Mouse (Mus musculus): ENCODE data around the gene Gm13285. TPM values are rescaled to one million over a fixed set of nuclear protein-coding genes. Genes with fewer than 3 reads are reported as not detected.
A peak's percentile ranks its signal among the peaks of the same experiment; 100 is the strongest.
"Not testable (repeated sequence)": the region's sequence is repeated elsewhere in the genome, so short reads cannot be mapped to it uniquely, and the experiment has no call there.

Gene Gm13285
- total and polyA plus RNA-seq, 3 experiments: 0.14 TPM; not detected in 2

DNA sequence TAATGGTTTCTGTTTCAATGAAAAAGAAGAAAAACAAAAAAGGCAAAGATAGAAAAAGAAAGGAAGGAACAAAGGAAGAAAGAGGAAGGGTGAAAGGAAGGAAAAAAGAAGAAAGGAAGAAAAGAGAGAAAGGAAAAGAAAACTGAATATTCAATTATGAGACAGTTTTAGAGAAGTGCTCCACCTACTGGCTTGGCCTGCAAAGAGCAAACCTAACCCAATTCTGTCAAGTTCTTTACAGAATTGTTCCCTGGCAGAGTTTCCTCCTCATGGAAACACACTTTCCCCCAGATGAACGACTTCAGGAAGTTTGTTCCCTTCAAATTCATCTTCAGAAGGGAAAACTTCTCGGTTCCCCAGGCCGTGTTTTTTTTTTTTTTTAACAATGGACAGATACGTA lies 23.5 kb downstream of the Gm13285 start:
- Histone ChIP-seq H3K9ac (ENCODE audit: control insufficient read depth, low read depth, low read length, poor library complexity, severe bottlenecking) (no peak overlapping the region), H3K4me3 (ENCODE audit: control insufficient read depth in 1 of 2, insufficient read depth in 1 of 2, low read depth in 2 of 2, low read length in 2 of 2) (no peak overlapping the region), H3K79me2 (ENCODE audit: control insufficient read depth, insufficient read depth, low read length, poor library complexity) (no peaks in the 10 kb centered on the region), H3K27me3 (ENCODE audit: control insufficient read depth in 1 of 2, insufficient read depth in 2 of 2, low read length in 2 of 2) (peaks cover 0 to 8% of the 10 kb centered on the region in 2 experiments; a peak in 3 of 4 replicates), H3K9me3 (replicated peaks; ENCODE audit: insufficient read depth, low read length) (no peaks in the 10 kb centered on the region), H3K4me1 (ENCODE audit: control insufficient read depth in 1 of 2, insufficient read depth in 2 of 2, low read length in 2 of 2) (no peaks in the 10 kb centered on the region), H3K27ac (ENCODE audit: control insufficient read depth, low read depth, low read length) (no peak overlapping the region), H3K36me3 (ENCODE audit: control insufficient read depth in 1 of 2, insufficient read depth in 2 of 2, low read length in 2 of 2) (no peaks in the 10 kb centered on the region)
- DNase-seq (ENCODE audit: low read depth, low spot score): peak; percentile 15
- TF ChIP-seq SIN3A (IDR thresholded peaks at IDR 0.05; ENCODE audit: low read length) (no peak), CTCF (IDR thresholded peaks at IDR 0.05 in 2 of 3, conservative IDR thresholded peaks at IDR 0.05 in 1 of 3; ENCODE audit: control insufficient read depth in 1 of 3, insufficient read depth in 1 of 3, low read depth in 2 of 3, low read length in 3 of 3, poor library complexity in 1 of 3, severe bottlenecking in 1 of 3) (peak in 2 of 3 experiments; percentile 52 to 55; a peak in 4 of 6 replicates)

DNA sequence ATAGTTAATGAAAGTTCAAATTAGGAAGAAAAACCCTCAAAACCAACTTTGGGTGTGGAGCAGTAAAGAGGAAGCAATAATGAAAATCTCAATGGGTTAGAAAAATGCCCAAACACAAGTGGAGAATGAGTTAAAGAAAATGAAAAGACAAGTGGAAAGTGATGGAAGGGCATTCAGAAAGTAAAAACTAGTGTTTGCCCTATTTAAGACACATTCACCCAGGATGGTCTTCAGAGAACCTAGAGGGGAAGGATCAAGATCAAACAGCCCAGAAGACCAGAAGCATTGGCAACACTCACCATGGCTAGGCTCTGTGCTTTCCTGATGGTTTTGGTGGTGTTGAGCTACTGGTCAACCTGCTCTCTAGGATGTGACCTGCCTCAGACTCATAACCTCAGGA lies 27.7 kb downstream of the Gm13285 start, which contains the start of gene Ifna6:
Gene Ifna6 (plus strand): TSS at position 301 of the 400 bp plus-strand sequence.
- H3K27ac ChIP-seq (ENCODE audit: control insufficient read depth, low read depth, low read length); H3K9ac ChIP-seq (ENCODE audit: control insufficient read depth, low read depth, low read length, poor library complexity, severe bottlenecking); H3K9me3 ChIP-seq (replicated peaks; ENCODE audit: insufficient read depth, low read length); H3K4me1 ChIP-seq (ENCODE audit: control insufficient read depth in 1 of 2, insufficient read depth in 2 of 2, low read length in 2 of 2); H3K79me2 ChIP-seq (ENCODE audit: control insufficient read depth, insufficient read depth, low read length, poor library complexity); H3K27me3 ChIP-seq (ENCODE audit: control insufficient read depth in 1 of 2, insufficient read depth in 2 of 2, low read length in 2 of 2); DNase-seq (ENCODE audit: low read depth, low spot score); H3K4me3 ChIP-seq (ENCODE audit: control insufficient read depth in 1 of 2, insufficient read depth in 1 of 2, low read depth in 2 of 2, low read length in 2 of 2); H3K36me3 ChIP-seq (ENCODE audit: control insufficient read depth in 1 of 2, insufficient read depth in 2 of 2, low read length in 2 of 2): not testable (repeated sequence)

DNA sequence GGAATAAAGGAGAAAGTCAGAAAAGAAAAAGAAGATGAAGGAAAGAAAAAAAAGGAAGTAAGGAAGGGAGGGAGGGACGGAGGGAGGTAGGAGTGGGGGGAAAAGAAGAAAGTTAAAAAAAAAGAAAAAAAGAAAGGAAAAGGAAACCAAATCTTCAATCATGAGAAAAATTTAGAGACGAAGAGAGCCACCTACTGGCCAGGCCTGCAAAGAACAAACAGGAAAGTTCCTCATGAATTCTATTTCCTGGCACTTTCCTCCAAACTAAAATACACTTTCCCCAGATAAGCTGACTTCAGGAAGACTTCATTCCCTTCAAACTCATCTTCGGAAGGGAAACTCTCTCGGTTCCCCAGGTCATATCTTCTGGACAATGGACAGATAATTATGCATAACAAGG lies 31.1 kb downstream of the Gm13285 start:
- Histone ChIP-seq H3K79me2 (ENCODE audit: control insufficient read depth, insufficient read depth, low read length, poor library complexity) (no peaks in the 10 kb centered on the region), H3K4me1 (ENCODE audit: control insufficient read depth in 1 of 2, insufficient read depth in 2 of 2, low read length in 2 of 2) (no peaks in the 10 kb centered on the region), H3K9ac (ENCODE audit: control insufficient read depth, low read depth, low read length, poor library complexity, severe bottlenecking) (no peak overlapping the region), H3K36me3 (ENCODE audit: control insufficient read depth in 1 of 2, insufficient read depth in 2 of 2, low read length in 2 of 2) (no peaks in the 10 kb centered on the region), H3K27me3 (ENCODE audit: control insufficient read depth in 1 of 2, insufficient read depth in 2 of 2, low read length in 2 of 2) (peaks cover 5 to 11% of the 10 kb centered on the region in 2 experiments), H3K4me3 (ENCODE audit: control insufficient read depth in 1 of 2, insufficient read depth in 1 of 2, low read depth in 2 of 2, low read length in 2 of 2) (no peak overlapping the region), H3K27ac (ENCODE audit: control insufficient read depth, low read depth, low read length) (no peak overlapping the region), H3K9me3 (replicated peaks; ENCODE audit: insufficient read depth, low read length) (no peaks in the 10 kb centered on the region)
- TF ChIP-seq ZNF384 (IDR thresholded peaks at IDR 0.05; ENCODE audit: low read depth, low read length) (peak; percentile 83), ETS1 (IDR thresholded peaks at IDR 0.05; ENCODE audit: low read depth, low read length) (0 out of 2 replicates have a peak, but pooled peaks have one; percentile 9), RAD21 (IDR thresholded peaks at IDR 0.05; ENCODE audit: low read depth, low read length) (peak; percentile 38), SMC3 (IDR thresholded peaks at IDR 0.05; ENCODE audit: low read depth, low read length) (peak; percentile 27), CTCF (IDR thresholded peaks at IDR 0.05 in 2 of 3, conservative IDR thresholded peaks at IDR 0.05 in 1 of 3; ENCODE audit: control insufficient read depth in 1 of 3, insufficient read depth in 1 of 3, low read depth in 2 of 3, low read length in 3 of 3, poor library complexity in 1 of 3, severe bottlenecking in 1 of 3) (peak in 2 of 3 experiments; percentile 57 to 76; a peak in 4 of 6 replicates), JUND (IDR thresholded peaks at IDR 0.05; ENCODE audit: low read depth, low read length) (peak; percentile 50; the same call in 1 of the 2 replicates), ZMIZ1 (IDR thresholded peaks at IDR 0.05; ENCODE audit: low read depth, low read length) (no peak), GATA1 (IDR thresholded peaks at IDR 0.05; ENCODE audit: low read depth, low read length) (no peak)
- DNase-seq (ENCODE audit: low read depth, low spot score): peak; percentile 48

DNA sequence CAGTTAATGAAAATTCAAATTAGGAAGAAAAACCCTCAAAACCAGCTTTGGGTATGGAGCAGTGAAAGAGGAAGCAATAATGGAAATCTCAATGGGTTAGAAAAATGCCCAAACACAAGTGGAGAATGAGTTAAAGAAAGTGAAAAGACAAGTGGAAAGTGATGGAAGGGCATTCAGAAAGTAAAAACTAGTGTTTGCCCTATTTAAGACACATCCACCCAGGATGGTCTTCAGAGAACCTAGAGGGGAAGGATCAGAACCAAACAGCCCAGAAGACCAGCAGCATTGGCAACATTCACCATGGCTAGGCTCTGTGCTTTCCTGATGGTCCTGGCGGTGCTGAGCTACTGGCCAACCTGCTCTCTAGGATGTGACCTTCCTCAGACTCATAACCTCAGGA lies 35.8 kb downstream of the Gm13285 start, which contains the start of gene Ifna5:
Gene Ifna5 (plus strand): TSS at position 301 of the 400 bp plus-strand sequence.
- H3K27me3 ChIP-seq (ENCODE audit: control insufficient read depth in 1 of 2, insufficient read depth in 2 of 2, low read length in 2 of 2): peaks cover 11 to 18% of the 10 kb centered on the region in 2 experiments
- H3K4me1 ChIP-seq (ENCODE audit: control insufficient read depth in 1 of 2, insufficient read depth in 2 of 2, low read length in 2 of 2); H3K36me3 ChIP-seq (ENCODE audit: control insufficient read depth in 1 of 2, insufficient read depth in 2 of 2, low read length in 2 of 2); H3K4me3 ChIP-seq (ENCODE audit: control insufficient read depth in 1 of 2, insufficient read depth in 1 of 2, low read depth in 2 of 2, low read length in 2 of 2); H3K79me2 ChIP-seq (ENCODE audit: control insufficient read depth, insufficient read depth, low read length, poor library complexity); H3K9me3 ChIP-seq (replicated peaks; ENCODE audit: insufficient read depth, low read length); DNase-seq (ENCODE audit: low read depth, low spot score); H3K9ac ChIP-seq (ENCODE audit: control insufficient read depth, low read depth, low read length, poor library complexity, severe bottlenecking); H3K27ac ChIP-seq (ENCODE audit: control insufficient read depth, low read depth, low read length): not testable (repeated sequence)

All from MEL (cell line).